Mouse (Mus musculus): ENCODE measurements around the gene Srrd. TPM values are rescaled to one million over a fixed set of nuclear protein-coding genes. Genes with fewer than 3 reads are reported as not detected.

Srrd gene
- total RNA-seq, 2 experiments from 2014 or later, result 21.6 to 23.0 TPM

- intact Hi-C loops (cut with DNase I), result no loop called here
- no peak for DNase-seq (ENCODE audit: low spot score in 2 of 2)
These were observed 46.2 kb downstream of the Srrd start for GRCm38 (mm10) chr5:112296404-112297181.

GRCm38 (mm10) chr5:112295564-112295963 is 47.3 kb downstream of the Srrd start:
- no peak for DNase-seq (ENCODE audit: low spot score in 2 of 2)
- intact Hi-C loops (cut with DNase I), result no loop called here

GRCm38 (mm10) chr5:112295162-112295561 is 47.7 kb downstream of the Srrd start:
- intact Hi-C loops (cut with DNase I), result no loop called here
- no peak for DNase-seq (ENCODE audit: low spot score in 2 of 2)

- intact Hi-C loops (cut with DNase I), result no loop called here
These were observed 48.1 kb downstream of the Srrd start for GRCm38 (mm10) chr5:112294696-112295095.

GRCm38 (mm10) chr5:112293800-112294199 is 49.0 kb downstream of the Srrd start:
- DNase-seq (ENCODE audit: low spot score in 2 of 2), result no peak
- intact Hi-C loops (cut with DNase I), result no loop called here

More at GRCm38 (mm10) chr5:112294696-112295095, 48.1 kb downstream of the Srrd start:
- no peak for DNase-seq (ENCODE audit: low spot score in 2 of 2)

- no peak for DNase-seq (ENCODE audit: low spot score in 2 of 2)
- intact Hi-C loops (cut with DNase I), result no loop called here
These were observed 50.4 kb downstream of the Srrd start for GRCm38 (mm10) chr5:112292343-112292980.

- no peak for DNase-seq (ENCODE audit: low spot score in 2 of 2)
- intact Hi-C loops (cut with DNase I), result no loop called here
These were observed 51.0 kb downstream of the Srrd start for GRCm38 (mm10) chr5:112291866-112292265.

GRCm38 (mm10) chr5:112290536-112290880 is 52.3 kb downstream of the Srrd start:
- intact Hi-C loops (cut with DNase I), result no loop called here
- no peak for DNase-seq (ENCODE audit: low spot score in 2 of 2)

GRCm38 (mm10) chr5:112289819-112290535 is 52.9 kb downstream of the Srrd start:
- intact Hi-C loops (cut with DNase I), result no loop called here
- no peak for DNase-seq (ENCODE audit: low spot score in 2 of 2)

GRCm38 (mm10) chr5:112289236-112289635 is 53.6 kb downstream of the Srrd start:
- no peak for DNase-seq (ENCODE audit: low spot score in 2 of 2)
- intact Hi-C loops (cut with DNase I), result no loop called here

GRCm38 (mm10) chr5:112288193-112289141 is 54.4 kb downstream of the Srrd start:
- no peak for DNase-seq (ENCODE audit: low spot score in 2 of 2)
- intact Hi-C loops (cut with DNase I), result no loop called here

GRCm38 (mm10) chr5:112287652-112288051 is 55.2 kb downstream of the Srrd start:
- DNase-seq (ENCODE audit: low spot score in 2 of 2), result no peak
- intact Hi-C loops (cut with DNase I), result no loop called here

Other genes starting within 250 kb of the Srrd start
- gene Cryba4, start 90.5 kb downstream of the Srrd start, total RNA-seq (2021), result 1 to 10 TPM; 1.2 to 1.5 TPM
- 10 to 100 TPM; 12.9 to 14.5 TPM for gene Crybb1, start 87.2 kb downstream of the Srrd start, total RNA-seq (2021)
- 10 to 100 TPM; 41.3 to 42.9 TPM for gene Tpst2, start 66.3 kb downstream of the Srrd start, total RNA-seq (2021)
- 10 to 100 TPM; 37.1 to 37.9 TPM for gene Tfip11, start 16.7 kb downstream of the Srrd start, total RNA-seq (2021)
- gene Hps4, start within 50 bp of the Srrd start, total RNA-seq (2021), result 10 to 100 TPM; 30.0 to 32.7 TPM
- gene Gm6583, start 13.0 kb upstream of the Srrd start, total RNA-seq (2021), result not detected
- 100 to 1,000 TPM; 164 to 171 TPM for gene Asphd2, start 51.8 kb upstream of the Srrd start, total RNA-seq (2021)
- gene Gm6588, start 106.4 kb upstream of the Srrd start, total RNA-seq (2021), result not detected
- 100 to 1,000 TPM; 158 to 164 TPM for gene Sez6l, start 234.1 kb upstream of the Srrd start, total RNA-seq (2021)

Data from left cerebral cortex, postnatal 14 days (tissue).